Mouse (Mus musculus) hindbrain, postnatal 0 days (tissue): Measurements from ENCODE around the gene 1700029P11Rik. TPM values are rescaled to one million over a fixed set of nuclear protein-coding genes. Genes with fewer than 3 reads are reported as not detected.

ENCODE experiments used
- ATAC-seq: fragments of 200-750 bp; cut with Nextera tagmentation; 2 replicates; pipeline ENCODE4 v1.8.0; 2017; ENCODE audit warnings: mild to moderate bottlenecking, moderate TSS enrichment, moderate library complexity
- DNase-seq: peaks from one replicate; pipeline ENCODE4 v3.0.0-alpha.2; 2015; ENCODE audit warnings: low spot score
- H3K27ac ChIP-seq: fragments of 300-500 bp; sonication (generic); 2 replicates; pipeline ENCODE4 v1.5.1; 2014; ENCODE audit warnings: mild to moderate bottlenecking
- H3K27me3 ChIP-seq: fragments of 300-500 bp; sonication (generic); 2 replicates; pipeline ENCODE4 v1.6.1; 2014; ENCODE audit warnings: low read length, mixed read lengths; ENCODE audit not compliant: insufficient read depth
- H3K36me3 ChIP-seq: fragments of 300-500 bp; sonication (generic); 2 replicates; pipeline ENCODE4 v1.6.1; 2014; ENCODE audit warnings: low read length, mixed read lengths; ENCODE audit not compliant: insufficient read depth
- H3K4me1 ChIP-seq: fragments of 300-500 bp; sonication (generic); 2 replicates; pipeline ENCODE4 v1.6.1; 2014; ENCODE audit warnings: antibody characterized with exemption, low read length, mixed read lengths; ENCODE audit not compliant: insufficient read depth
- H3K4me2 ChIP-seq: fragments of 300-500 bp; sonication (generic); 2 replicates; pipeline ENCODE4 v1.6.1; 2014; ENCODE audit warnings: low read depth, mild to moderate bottlenecking, low read length, moderate library complexity, mixed read lengths
- H3K4me3 ChIP-seq: fragments of 300-500 bp; sonication (generic); 2 replicates; pipeline ENCODE4 v1.5.1; 2014; ENCODE audit warnings: low read length
- H3K9ac ChIP-seq: fragments of 300-500 bp; sonication (generic); replicated peaks from 2 replicates; pipeline ENCODE4 v1.6.1; 2014; ENCODE audit warnings: mild to moderate bottlenecking, low read length, moderate library complexity, mixed read lengths
- H3K9me3 ChIP-seq: fragments of 300-500 bp; sonication (generic); 2 replicates; pipeline ENCODE4 v1.6.1; 2016; ENCODE audit warnings: low read length, mixed read lengths
- CTCF ChIP-seq: IDR thresholded peaks from 2 replicates; pipeline ENCODE4 v1.5.1; 2016; ENCODE audit warnings: antibody characterized with exemption, control low read depth, low read depth
- WGBS: fragments of 180-500 bp; shearing (Covaris S2); extraction: QIAGEN DNeasy Blood & Tissue Kit; methylation state at CpG from one replicate; pipeline ENCODE4 v1.1.7; 2014; 5-methylcytosine and 5-hydroxymethylcytosine counted together
- polyA plus RNA-seq: library from polyadenylated mRNA; unstranded; fragments of >200 nt; fragmentation: Nextera tagmentation; extraction: Ambion mirVana; gene quantifications from 2 replicates; pipeline ENCODE4 v1.2.1, GENCODE M21; 2015
- total RNA-seq: library from RNA; depleted of rRNA; stranded (reverse); fragments of >200 nt; gene quantifications from 2 replicates; pipeline ENCODE4 v1.2.3, GENCODE M21; 2014; rRNA removed

Gene 1700029P11Rik
- total and polyA plus RNA-seq, 2 experiments from 2014 or later: not detected

- no peak overlapping the region for H3K4me2 ChIP-seq
- H3K4me1 ChIP-seq: peaks cover 11% of the 10 kb centered on the region; the same call in 1 of the 2 replicates
- ATAC-seq: no peak
These were observed 37.1 kb downstream of the 1700029P11Rik start for GRCm38 (mm10) chr15:82017461-82017860.

GRCm38 (mm10) chr15:82019288-82019687 is 38.9 kb downstream of the 1700029P11Rik start:
- WGBS: 87% methylated on average over 3 of the region's 3 CpGs
- ATAC-seq (no peak), DNase-seq (no peak)
- Histone ChIP-seq H3K27me3 (no peaks in the 10 kb centered on the region), H3K4me1 (peaks cover 7% of the 10 kb centered on the region; the same call in 1 of the 2 replicates), H3K9me3 (no peaks in the 10 kb centered on the region), H3K4me3 (no peak overlapping the region), H3K27ac (no peak overlapping the region), H3K36me3 (peaks cover 13% of the 10 kb centered on the region; the same call in 1 of the 2 replicates), H3K9ac (no peak overlapping the region), H3K4me2 (no peak overlapping the region)
- no peak for TF ChIP-seq CTCF

More at GRCm38 (mm10) chr15:82017461-82017860, 37.1 kb downstream of the 1700029P11Rik start:
- no peak for TF ChIP-seq CTCF
- Histone ChIP-seq H3K4me3 (no peak overlapping the region), H3K9ac (no peak overlapping the region), H3K9me3 (no peaks in the 10 kb centered on the region), H3K36me3 (no peaks in the 10 kb centered on the region; the same call in 1 of the 2 replicates), H3K27ac (no peak overlapping the region), H3K27me3 (no peaks in the 10 kb centered on the region)
- 70% methylated on average over 4 of the region's 4 CpGs for WGBS
- no peak for DNase-seq

GRCm38 (mm10) chr15:82022535-82023088 is 42.3 kb downstream of the 1700029P11Rik start:
- no peak overlapping the region for H3K4me2 ChIP-seq
- H3K9me3 ChIP-seq: no peaks in the 10 kb centered on the region
- H3K27ac ChIP-seq: no peak overlapping the region
- peaks cover 37% of the 10 kb centered on the region for H3K36me3 ChIP-seq
- no peaks in the 10 kb centered on the region for H3K27me3 ChIP-seq
- WGBS: 85% methylated on average over 13 of the region's 13 CpGs
- ATAC-seq: no peak
- TF ChIP-seq CTCF: no peak
- no peak for DNase-seq
- H3K4me3 ChIP-seq: no peak overlapping the region
- no peaks in the 10 kb centered on the region for H3K4me1 ChIP-seq
- no peak overlapping the region for H3K9ac ChIP-seq

GRCm38 (mm10) chr15:82023965-82024635 is 43.8 kb downstream of the 1700029P11Rik start:
- no peak for DNase-seq
- Histone ChIP-seq H3K9ac (no peak overlapping the region), H3K36me3 (peaks cover 49% of the 10 kb centered on the region), H3K4me2 (no peak overlapping the region), H3K27ac (no peak overlapping the region), H3K9me3 (no peaks in the 10 kb centered on the region), H3K4me1 (no peaks in the 10 kb centered on the region), H3K27me3 (no peaks in the 10 kb centered on the region), H3K4me3 (no peak overlapping the region)
- TF ChIP-seq CTCF: no peak
- 93% methylated on average over 6 of the region's 6 CpGs for WGBS
- ATAC-seq: no peak

GRCm38 (mm10) chr15:82027276-82027675 is 46.9 kb downstream of the 1700029P11Rik start:
- no peak overlapping the region for H3K4me2 ChIP-seq
- DNase-seq (no peak), ATAC-seq (no peak)
- H3K9me3 ChIP-seq: no peaks in the 10 kb centered on the region
- no peak for TF ChIP-seq CTCF
- no peaks in the 10 kb centered on the region for H3K4me1 ChIP-seq
- H3K27me3 ChIP-seq: no peaks in the 10 kb centered on the region
- H3K9ac ChIP-seq: no peak overlapping the region
- WGBS: 92% methylated on average over 7 of the region's 7 CpGs
- H3K4me3 ChIP-seq: no peak overlapping the region
- no peak overlapping the region for H3K27ac ChIP-seq
- H3K36me3 ChIP-seq: peaks cover 68% of the 10 kb centered on the region

- Histone ChIP-seq H3K27me3 (no peaks in the 10 kb centered on the region), H3K9me3 (no peaks in the 10 kb centered on the region), H3K36me3 (peaks cover 65% of the 10 kb centered on the region), H3K4me1 (no peaks in the 10 kb centered on the region), H3K27ac (no peak overlapping the region), H3K4me3 (no peak overlapping the region), H3K4me2 (no peak overlapping the region), H3K9ac (no peak overlapping the region)
- no peak for TF ChIP-seq CTCF
- ATAC-seq (no peak), DNase-seq (no peak)
- 91% methylated on average over 7 of the region's 7 CpGs for WGBS
These were observed 47.4 kb downstream of the 1700029P11Rik start for GRCm38 (mm10) chr15:82027726-82028125.

Other genes with a start within 250 kb of the 1700029P11Rik start
- gene Zc3h7b, start 235.5 kb upstream of the 1700029P11Rik start, total RNA-seq: 136 and 148 TPM in 2 replicates
- gene Zc3h7b, start 235.5 kb upstream of the 1700029P11Rik start, polyA plus RNA-seq: 31.4 and 34.5 TPM in 2 replicates
- 147 and 151 TPM in 2 replicates for gene Rangap1, start 235.0 kb upstream of the 1700029P11Rik start, total RNA-seq
- gene Rangap1, start 235.0 kb upstream of the 1700029P11Rik start, polyA plus RNA-seq: 124 and 128 TPM in 2 replicates
- 62.5 and 64.1 TPM in 2 replicates for gene Tef, start 178.1 kb upstream of the 1700029P11Rik start, total RNA-seq
- gene Tef, start 178.1 kb upstream of the 1700029P11Rik start, polyA plus RNA-seq: 27.8 and 30.4 TPM in 2 replicates
- 12.9 and 13.9 TPM in 2 replicates for gene Tob2, start 121.7 kb upstream of the 1700029P11Rik start, total RNA-seq
- 14.0 and 14.5 TPM in 2 replicates for gene Tob2, start 121.7 kb upstream of the 1700029P11Rik start, polyA plus RNA-seq
- gene Phf5a, start 108.6 kb upstream of the 1700029P11Rik start, total RNA-seq: 29.0 and 29.7 TPM in 2 replicates
- gene Phf5a, start 108.6 kb upstream of the 1700029P11Rik start, polyA plus RNA-seq: 102 and 110 TPM in 2 replicates
- gene Aco2, start 108.2 kb upstream of the 1700029P11Rik start, total RNA-seq: 536 and 538 TPM in 2 replicates
- gene Aco2, start 108.2 kb upstream of the 1700029P11Rik start, polyA plus RNA-seq: 298 and 299 TPM in 2 replicates
- gene Polr3h, start 54.3 kb upstream of the 1700029P11Rik start, total RNA-seq: 47.2 and 48.7 TPM in 2 replicates
- gene Polr3h, start 54.3 kb upstream of the 1700029P11Rik start, polyA plus RNA-seq: 98.7 and 101 TPM in 2 replicates
- 178 and 188 TPM in 2 replicates for gene Csdc2, start 43.8 kb upstream of the 1700029P11Rik start, total RNA-seq
- 239 and 269 TPM in 2 replicates for gene Csdc2, start 43.8 kb upstream of the 1700029P11Rik start, polyA plus RNA-seq
- 123 and 164 TPM in 2 replicates for gene Pmm1, start 19.6 kb upstream of the 1700029P11Rik start, total RNA-seq
- 140 and 142 TPM in 2 replicates for gene Pmm1, start 19.6 kb upstream of the 1700029P11Rik start, polyA plus RNA-seq
- gene Xrcc6, start 7.3 kb downstream of the 1700029P11Rik start, total RNA-seq: 18.5 and 20.1 TPM in 2 replicates
- gene Xrcc6, start 7.3 kb downstream of the 1700029P11Rik start, polyA plus RNA-seq: 30.9 and 35.3 TPM in 2 replicates
- gene Desi1, start 53.3 kb downstream of the 1700029P11Rik start, total RNA-seq: 29.9 and 32.1 TPM in 2 replicates
- gene Desi1, start 53.3 kb downstream of the 1700029P11Rik start, polyA plus RNA-seq: 44.1 and 45.3 TPM in 2 replicates
- gene Snu13, start 67.1 kb downstream of the 1700029P11Rik start, total RNA-seq: 222 and 236 TPM in 2 replicates
- 249 and 255 TPM in 2 replicates for gene Snu13, start 67.1 kb downstream of the 1700029P11Rik start, polyA plus RNA-seq
- gene 4930407I10Rik, start 78.6 kb downstream of the 1700029P11Rik start, total RNA-seq: not detected in 2 replicates
- gene 4930407I10Rik, start 78.6 kb downstream of the 1700029P11Rik start, polyA plus RNA-seq: not detected in 2 replicates
- 0.21 TPM in 1 of 2 replicates, not detected in the other for gene Mei1, start 89.5 kb downstream of the 1700029P11Rik start, total RNA-seq
- gene Mei1, start 89.5 kb downstream of the 1700029P11Rik start, polyA plus RNA-seq: 0.11 and 0.24 TPM in 2 replicates
- 15.5 and 16.0 TPM in 2 replicates for gene Ccdc134, start 147.4 kb downstream of the 1700029P11Rik start, total RNA-seq
- 6.4 and 8.4 TPM in 2 replicates for gene Ccdc134, start 147.4 kb downstream of the 1700029P11Rik start, polyA plus RNA-seq
- 256 and 266 TPM in 2 replicates for gene Srebf2, start 166.6 kb downstream of the 1700029P11Rik start, total RNA-seq
- gene Srebf2, start 166.6 kb downstream of the 1700029P11Rik start, polyA plus RNA-seq: 139 and 145 TPM in 2 replicates
- gene Shisa8, start 232.3 kb downstream of the 1700029P11Rik start, total RNA-seq: 34.7 and 36.0 TPM in 2 replicates
- gene Shisa8, start 232.3 kb downstream of the 1700029P11Rik start, polyA plus RNA-seq: 7.5 and 9.2 TPM in 2 replicates
- gene Tnfrsf13c, start 243.8 kb downstream of the 1700029P11Rik start, total RNA-seq: 0.29 and 5.6 TPM in 2 replicates
- gene Tnfrsf13c, start 243.8 kb downstream of the 1700029P11Rik start, polyA plus RNA-seq: 0.34 and 0.42 TPM in 2 replicates